Mouse (Mus musculus) kidney, embryonic 14.5 days (tissue): Measurements from ENCODE around the gene Cox15. TPM values are rescaled to one million over a fixed set of nuclear protein-coding genes. Genes with fewer than 3 reads are reported as not detected.

Experiments
- ATAC-seq: fragments of 200-750 bp; cut with Nextera tagmentation; 2 replicates; pipeline ENCODE4 v1.8.0; 2017; ENCODE audit warnings: moderate number of reproducible peaks, mild to moderate bottlenecking, moderate TSS enrichment, moderate library complexity; ENCODE audit not compliant: low FRiP score, low TSS enrichment
- H3K27ac ChIP-seq: fragments of 300-500 bp; sonication (generic); 2 replicates; pipeline ENCODE4 v1.5.1; 2014; ENCODE audit warnings: low read depth, mild to moderate bottlenecking, low read length, moderate library complexity, mixed read lengths
- H3K27me3 ChIP-seq: fragments of 300-500 bp; sonication (generic); 2 replicates; pipeline ENCODE4 v1.6.1; 2014; ENCODE audit warnings: mild to moderate bottlenecking, low read length; ENCODE audit not compliant: control insufficient read depth, insufficient read depth
- H3K36me3 ChIP-seq: fragments of 300-500 bp; sonication (generic); 2 replicates; pipeline ENCODE4 v1.6.1; 2014; ENCODE audit warnings: low read length, mixed read lengths; ENCODE audit not compliant: control insufficient read depth, insufficient read depth
- H3K4me1 ChIP-seq: fragments of 300-500 bp; sonication (generic); 2 replicates; pipeline ENCODE4 v1.6.1; 2014; ENCODE audit warnings: low read length, mixed read lengths; ENCODE audit not compliant: control insufficient read depth, insufficient read depth
- H3K4me2 ChIP-seq: fragments of 300-500 bp; sonication (generic); replicated peaks from 2 replicates; pipeline ENCODE4 v1.6.1; 2014; ENCODE audit warnings: low read depth, mild to moderate bottlenecking, low read length
- H3K4me3 ChIP-seq: fragments of 300-500 bp; sonication (generic); 2 replicates; pipeline ENCODE4 v1.5.1; 2014; ENCODE audit warnings: mild to moderate bottlenecking, low read length
- H3K9ac ChIP-seq: fragments of 300-500 bp; sonication (generic); 2 replicates; pipeline ENCODE4 v1.6.1; 2014; ENCODE audit warnings: low read depth, mild to moderate bottlenecking, low read length, moderate library complexity
- H3K9me3 ChIP-seq: fragments of 300-500 bp; sonication (generic); 2 replicates; pipeline ENCODE4 v1.6.1; 2016; ENCODE audit warnings: low read length; ENCODE audit not compliant: control insufficient read depth
- WGBS: fragments of 180-500 bp; shearing (Covaris S2); extraction: QIAGEN DNeasy Blood & Tissue Kit; methylation state at CpG from one replicate; pipeline ENCODE4 v1.1.7; 2014; 5-methylcytosine and 5-hydroxymethylcytosine counted together
- polyA plus RNA-seq: library from polyadenylated mRNA; unstranded; fragments of >200 nt; fragmentation: Nextera tagmentation; extraction: Ambion mirVana; gene quantifications from 2 replicates; pipeline ENCODE4 v1.2.1, GENCODE M21; 2014

The Cox15 gene
- polyA plus RNA-seq, 1 experiment from 2014 or later = 10.5 TPM

- H3K9ac ChIP-seq = no peak overlapping the region
These were observed 14.9 kb upstream of the Cox15 start for GRCm38 (mm10) chr19:43767549-43768322.

GRCm38 (mm10) chr19:43766451-43766850 is 13.7 kb upstream of the Cox15 start:
- no peaks in the 10 kb centered on the region for H3K4me1 ChIP-seq
- H3K27me3 ChIP-seq = no peaks in the 10 kb centered on the region
- H3K27ac ChIP-seq = no peak overlapping the region
- H3K4me3 ChIP-seq = no peak overlapping the region
- H3K36me3 ChIP-seq = no peaks in the 10 kb centered on the region
- 87% methylated on average over 5 of the region's 5 CpGs for WGBS
- no peaks in the 10 kb centered on the region for H3K9me3 ChIP-seq
- no peak overlapping the region for H3K9ac ChIP-seq
- no peak for ATAC-seq
- H3K4me2 ChIP-seq = no peak overlapping the region

More at GRCm38 (mm10) chr19:43767549-43768322, 14.9 kb upstream of the Cox15 start:
- Histone ChIP-seq H3K27me3 (no peaks in the 10 kb centered on the region), H3K9me3 (no peaks in the 10 kb centered on the region), H3K4me3 (no peak overlapping the region), H3K27ac (no peak overlapping the region), H3K4me2 (no peak overlapping the region), H3K4me1 (no peaks in the 10 kb centered on the region), H3K36me3 (no peaks in the 10 kb centered on the region)
- ATAC-seq = no peak
- 74% methylated on average over 9 of the region's 9 CpGs for WGBS

- H3K36me3 ChIP-seq = 0 out of 2 replicates have a peak, but pooled peaks cover 3% of the 10 kb centered on the region
- no peak overlapping the region for H3K4me3 ChIP-seq
- H3K27me3 ChIP-seq = no peaks in the 10 kb centered on the region
- no peak overlapping the region for H3K4me2 ChIP-seq
- no peak overlapping the region for H3K27ac ChIP-seq
- ATAC-seq = no peak
- H3K9me3 ChIP-seq = no peaks in the 10 kb centered on the region
- no peak overlapping the region for H3K9ac ChIP-seq
- no peaks in the 10 kb centered on the region for H3K4me1 ChIP-seq
- 80% methylated on average over 2 of the region's 2 CpGs for WGBS
These were observed 9.6 kb upstream of the Cox15 start for GRCm38 (mm10) chr19:43762410-43762809.

GRCm38 (mm10) chr19:43761543-43762256 is 8.9 kb upstream of the Cox15 start:
- no peak overlapping the region for H3K27ac ChIP-seq
- H3K27me3 ChIP-seq = no peaks in the 10 kb centered on the region
- H3K4me3 ChIP-seq = no peak overlapping the region
- H3K36me3 ChIP-seq = 0 out of 2 replicates have a peak, but pooled peaks cover 3% of the 10 kb centered on the region
- no peak overlapping the region for H3K4me2 ChIP-seq
- no peak overlapping the region for H3K9ac ChIP-seq
- no peak for ATAC-seq
- H3K4me1 ChIP-seq = no peaks in the 10 kb centered on the region
- no peaks in the 10 kb centered on the region for H3K9me3 ChIP-seq

GRCm38 (mm10) chr19:43760504-43760903 is 7.7 kb upstream of the Cox15 start:
- no peak for ATAC-seq
- no peaks in the 10 kb centered on the region for H3K4me1 ChIP-seq
- H3K4me3 ChIP-seq = no peak overlapping the region
- no peaks in the 10 kb centered on the region for H3K9me3 ChIP-seq
- no peak overlapping the region for H3K27ac ChIP-seq
- H3K4me2 ChIP-seq = no peak overlapping the region
- 20% methylated on average over 6 of the region's 6 CpGs for WGBS
- no peaks in the 10 kb centered on the region for H3K27me3 ChIP-seq
- 0 out of 2 replicates have a peak, but pooled peaks cover 3% of the 10 kb centered on the region for H3K36me3 ChIP-seq
- no peak overlapping the region for H3K9ac ChIP-seq

- Histone ChIP-seq H3K27ac (no peak overlapping the region), H3K9ac (no peak overlapping the region), H3K9me3 (no peaks in the 10 kb centered on the region), H3K36me3 (peaks cover 4% of the 10 kb centered on the region; the same call in 1 of the 2 replicates), H3K27me3 (no peaks in the 10 kb centered on the region), H3K4me3 (no peak overlapping the region), H3K4me2 (no peak overlapping the region), H3K4me1 (no peaks in the 10 kb centered on the region)
- WGBS = 70% methylated on average over 2 of the region's 2 CpGs
- ATAC-seq = no peak
These were observed 2.1 kb upstream of the Cox15 start for GRCm38 (mm10) chr19:43754872-43755271.

- WGBS = 71% methylated on average over 2 of the region's 2 CpGs
- H3K36me3 ChIP-seq = peaks cover 6% of the 10 kb centered on the region; the same call in 1 of the 2 replicates
- no peaks in the 10 kb centered on the region for H3K9me3 ChIP-seq
- H3K27me3 ChIP-seq = no peaks in the 10 kb centered on the region
- no peaks in the 10 kb centered on the region for H3K4me1 ChIP-seq
- no peak overlapping the region for H3K4me3 ChIP-seq
- H3K27ac ChIP-seq = no peak overlapping the region
- ATAC-seq = no peak
- no peak overlapping the region for H3K9ac ChIP-seq
- no peak overlapping the region for H3K4me2 ChIP-seq
These were observed 1.4 kb upstream of the Cox15 start for GRCm38 (mm10) chr19:43754237-43754636.

GRCm38 (mm10) chr19:43753226-43753835 is 531 bp upstream of the Cox15 start:
- H3K4me2 ChIP-seq = peak overlapping the region; percentile 58
- 2% methylated on average over 23 of the region's 24 CpGs for WGBS
- peak; percentile 91 for ATAC-seq
- no peaks in the 10 kb centered on the region for H3K4me1 ChIP-seq
- peaks cover 16% of the 10 kb centered on the region for H3K36me3 ChIP-seq
- H3K9me3 ChIP-seq = no peaks in the 10 kb centered on the region
- H3K27ac ChIP-seq = peak overlapping the region; percentile 93
- peak overlapping the region; percentile 70 for H3K4me3 ChIP-seq
- peak overlapping the region; percentile 79 for H3K9ac ChIP-seq
- H3K27me3 ChIP-seq = no peaks in the 10 kb centered on the region

- Histone ChIP-seq H3K9ac (no peak overlapping the region), H3K4me2 (no peak overlapping the region), H3K4me1 (no peaks in the 10 kb centered on the region), H3K9me3 (no peaks in the 10 kb centered on the region), H3K4me3 (no peak overlapping the region), H3K36me3 (peaks cover 47% of the 10 kb centered on the region), H3K27me3 (no peaks in the 10 kb centered on the region), H3K27ac (no peak overlapping the region)
- ATAC-seq = no peak
- WGBS = 95% methylated on average over 2 of the region's 2 CpGs
These were observed 2.8 kb downstream of the Cox15 start for GRCm38 (mm10) chr19:43750008-43750407.
